Mouse (Mus musculus): ENCODE measurements at regions not wholly inside any gene's neighbourhood (a gene's known extent, or its start where the extent isn't known, plus 50 kb on each side); places are given as distances from the start of the nearest gene placed in this dataset.

DNA sequence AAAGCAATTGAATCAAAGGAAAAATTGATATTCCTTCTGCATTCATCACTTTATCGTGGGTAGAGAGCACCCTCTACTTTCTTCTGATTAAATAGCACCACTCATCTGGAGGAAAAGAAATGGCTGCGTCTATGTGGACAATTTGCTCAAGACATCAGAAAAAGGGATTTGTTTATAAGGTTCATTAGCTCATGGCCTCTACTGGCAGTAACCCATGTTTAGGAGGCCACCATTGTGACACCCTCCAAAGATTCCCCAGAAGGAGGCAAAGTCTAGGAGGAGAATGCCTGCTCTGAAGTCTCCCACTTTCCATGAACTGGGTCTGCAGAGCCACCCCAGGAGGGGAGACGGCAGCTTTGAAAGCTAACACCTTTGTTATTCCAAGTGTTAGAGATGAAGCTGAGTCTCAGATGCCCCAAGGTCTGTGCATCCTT, 147.2 kb upstream of the Plscr5 start:
- POLR2A ChIA-PET: no interaction called here
- CTCF ChIA-PET: no interaction called here

GRCm38 (mm10) chr9:92044161-92044560, 148.6 kb upstream of the Plscr5 start:
- POLR2A ChIA-PET: no interaction called here

GRCm38 (mm10) chr9:92016521-92016920, 176.2 kb upstream of the Plscr5 start:
- ChIA-PET POLR2A (no interaction called here), CTCF (interaction anchor here in 1 of 4 experiments (0.9 kb wide), 1 partner anchor 131 kb away, joined by 4 read pairs; no protein-coding TSS in a partner anchor)

More at GRCm38 (mm10) chr9:92044161-92044560, 148.6 kb upstream of the Plscr5 start:
- CTCF ChIA-PET: no interaction called here

DNA sequence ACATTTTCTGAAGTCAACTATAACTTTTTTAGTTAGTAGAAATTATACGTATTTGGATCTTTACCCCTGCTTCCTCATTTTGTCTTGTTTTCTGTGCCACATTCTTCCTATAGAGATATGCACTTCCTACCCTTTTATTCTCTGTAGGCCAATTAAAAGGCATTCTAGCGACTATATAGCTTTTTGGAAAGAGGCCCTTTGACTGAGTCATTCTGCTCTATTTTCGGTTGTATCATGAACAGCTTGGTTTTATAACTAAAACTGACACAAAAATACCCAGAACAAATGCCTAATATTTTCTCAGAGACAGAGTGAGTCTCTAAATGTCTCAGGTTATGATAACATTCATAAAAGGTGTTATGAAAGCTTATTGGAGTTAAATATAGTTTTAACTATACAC, 176.8 kb upstream of the Plscr5 start:
- ChIA-PET POLR2A (no interaction called here), CTCF (interaction anchor here in 2 of 4 experiments (0.6 to 0.9 kb wide), 2 partner anchors 12 to 132 kb away, joined by 4 read pairs; no protein-coding TSS in a partner anchor)

DNA sequence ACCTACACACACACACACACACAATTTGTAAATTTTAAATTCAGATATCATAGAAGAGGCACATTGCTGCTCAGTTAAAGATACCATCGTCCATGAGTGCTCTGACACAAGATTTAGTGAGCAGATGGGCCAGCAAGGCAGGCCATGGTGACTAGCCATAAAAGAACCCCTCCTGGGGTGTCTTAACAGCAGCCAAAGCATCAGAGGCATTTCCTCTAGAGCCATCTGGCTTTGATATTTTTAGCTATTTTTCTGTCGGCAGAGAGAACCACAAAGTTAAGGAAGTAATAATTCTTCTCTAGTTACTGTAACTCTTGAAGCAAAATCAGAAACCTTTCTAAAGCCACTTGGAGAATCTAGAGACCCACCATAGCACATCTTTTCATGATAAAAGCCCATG, 204.5 kb upstream of the Plscr5 start:
- CTCF ChIA-PET: no interaction called here
- POLR2A ChIA-PET: interaction anchor here in 1 of 4 experiments (0.7 kb wide), 1 partner anchor 693 kb away, joined by 3 read pairs; no protein-coding TSS in a partner anchor

- ChIA-PET POLR2A (no interaction called here), CTCF (no interaction called here)
Measured at GRCm38 (mm10) chr9:91981955-91982621, 210.6 kb upstream of the Plscr5 start.

- CTCF ChIA-PET: no interaction called here
- POLR2A ChIA-PET: no interaction called here
Measured at GRCm38 (mm10) chr9:91981499-91981898, 211.2 kb upstream of the Plscr5 start.

- ChIA-PET POLR2A (no interaction called here), CTCF (no interaction called here)
Measured at GRCm38 (mm10) chr9:91964051-91964450, 228.7 kb upstream of the Plscr5 start.

DNA sequence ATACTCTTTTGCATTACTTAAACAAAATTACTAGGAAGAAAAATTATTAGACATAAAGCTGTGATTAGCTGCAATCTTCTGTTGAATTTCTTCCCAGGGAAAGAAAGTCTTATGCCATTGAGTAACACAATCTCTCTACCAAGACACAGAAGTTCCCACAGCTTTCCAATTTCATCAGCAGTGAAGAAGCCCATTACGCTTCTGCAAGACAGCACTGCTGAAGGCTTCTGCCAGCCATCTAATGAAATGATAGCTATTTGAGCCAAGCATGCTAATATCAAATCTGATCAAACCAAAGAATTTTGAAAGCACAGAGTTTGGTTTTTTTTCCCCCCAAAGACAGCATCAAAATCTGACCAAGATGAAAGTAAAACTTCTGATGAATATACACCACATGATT, 230.0 kb upstream of the Plscr5 start:
- ChIA-PET POLR2A (no interaction called here), CTCF (no interaction called here)

- ChIA-PET POLR2A (no interaction called here), CTCF (no interaction called here)
Measured at GRCm38 (mm10) chr9:91961666-91962065, 231.1 kb upstream of the Plscr5 start.

GRCm38 (mm10) chr9:91960556-91961325, 232.0 kb upstream of the Plscr5 start:
- CTCF ChIA-PET: no interaction called here
- POLR2A ChIA-PET: no interaction called here

GRCm38 (mm10) chr9:91959592-91959991, 233.1 kb upstream of the Plscr5 start:
- POLR2A ChIA-PET: no interaction called here
- CTCF ChIA-PET: no interaction called here

- POLR2A ChIA-PET: no interaction called here
- CTCF ChIA-PET: no interaction called here
Measured at GRCm38 (mm10) chr9:91959076-91959475, 233.7 kb upstream of the Plscr5 start.

- ChIA-PET CTCF (no interaction called here), POLR2A (no interaction called here)
Measured at GRCm38 (mm10) chr9:91958421-91958820, 234.3 kb upstream of the Plscr5 start.

DNA sequence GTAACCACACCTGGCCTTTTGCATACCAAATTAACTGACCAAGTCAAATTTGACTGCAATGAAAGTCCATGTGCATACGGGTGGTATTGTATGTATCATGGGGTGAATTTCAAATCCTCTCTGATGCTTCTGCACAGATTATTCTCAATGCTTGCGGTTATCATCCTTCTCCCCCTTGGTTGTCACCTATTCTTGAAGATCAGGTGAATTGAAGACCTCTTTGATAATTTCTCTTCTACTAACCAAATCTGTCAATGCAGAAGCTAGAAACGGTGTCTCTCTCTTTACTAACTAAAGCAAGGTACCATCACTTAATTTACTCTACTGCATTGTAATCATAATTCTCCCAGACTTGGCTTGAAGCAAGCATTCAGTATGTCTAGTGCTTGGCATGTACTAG, 235.7 kb upstream of the Plscr5 start:
- CTCF ChIA-PET: no interaction called here
- POLR2A ChIA-PET: no interaction called here

DNA sequence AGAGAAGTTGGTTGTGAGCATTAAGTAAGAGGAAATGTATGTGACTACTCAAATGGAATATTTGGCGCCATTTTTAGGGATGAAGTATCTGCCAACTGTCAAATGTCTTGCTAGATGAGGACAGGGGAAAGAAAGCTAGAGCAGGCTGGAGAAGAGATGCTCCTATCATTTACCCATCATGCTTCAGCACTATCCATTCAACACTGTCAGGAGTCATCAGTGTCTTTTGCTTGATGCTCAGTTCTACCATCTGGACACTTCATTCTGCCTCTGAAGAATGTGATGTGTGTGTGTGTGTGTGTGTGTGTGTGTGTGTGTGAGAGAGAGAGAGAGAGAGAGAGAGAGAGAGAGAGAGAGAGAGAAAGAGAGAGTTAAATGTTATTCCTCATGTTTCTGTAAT, 244.0 kb upstream of the Plscr5 start:
- POLR2A ChIA-PET: no interaction called here
- CTCF ChIA-PET: no interaction called here

DNA sequence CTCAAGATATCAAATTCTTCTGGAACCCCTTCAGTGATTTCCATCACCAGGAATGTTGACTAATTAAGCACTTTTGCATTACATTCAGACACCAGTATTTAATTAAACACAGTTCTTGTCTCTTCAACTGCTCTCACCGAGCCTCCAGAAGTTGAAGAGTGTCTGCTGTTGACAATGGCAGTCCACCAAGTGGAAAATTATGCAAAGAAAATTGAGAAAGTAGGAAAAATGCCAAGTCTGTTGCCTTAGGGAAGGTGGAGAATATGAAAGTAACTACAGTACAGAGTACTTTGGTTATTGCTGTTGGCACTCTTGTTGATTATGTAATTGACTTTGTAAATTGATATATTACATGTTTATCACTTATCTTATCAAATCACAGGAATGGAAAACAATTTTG, 250.7 kb upstream of the Plscr5 start:
- CTCF ChIA-PET: no interaction called here
- POLR2A ChIA-PET: no interaction called here

- ChIA-PET POLR2A (no interaction called here), CTCF (no interaction called here)
Measured at GRCm38 (mm10) chr9:91938729-91939128, 254.0 kb upstream of the Plscr5 start.

- POLR2A ChIA-PET: no interaction called here
- CTCF ChIA-PET: no interaction called here
Measured at GRCm38 (mm10) chr9:91904066-91904465, 288.7 kb upstream of the Plscr5 start.

DNA sequence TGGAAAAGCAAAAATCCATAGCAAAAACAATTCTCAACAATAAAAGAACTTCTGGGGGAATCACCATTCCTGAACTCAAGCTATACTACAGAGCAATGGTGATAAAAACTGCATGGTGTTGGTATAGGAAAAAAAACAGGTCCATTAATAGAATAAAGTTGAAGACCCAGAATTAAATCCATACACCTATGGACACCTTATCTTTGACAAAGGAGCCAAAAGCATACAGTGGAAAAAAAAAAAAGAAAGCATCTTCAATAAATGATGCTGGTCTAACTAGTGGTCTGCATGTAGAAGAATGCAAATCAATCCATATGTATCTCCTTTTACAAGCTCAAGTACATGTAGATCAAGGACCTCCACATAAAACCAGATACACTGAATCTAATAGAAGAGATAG, 291.8 kb upstream of the Plscr5 start:
- ChIA-PET POLR2A (no interaction called here), CTCF (no interaction called here)

DNA sequence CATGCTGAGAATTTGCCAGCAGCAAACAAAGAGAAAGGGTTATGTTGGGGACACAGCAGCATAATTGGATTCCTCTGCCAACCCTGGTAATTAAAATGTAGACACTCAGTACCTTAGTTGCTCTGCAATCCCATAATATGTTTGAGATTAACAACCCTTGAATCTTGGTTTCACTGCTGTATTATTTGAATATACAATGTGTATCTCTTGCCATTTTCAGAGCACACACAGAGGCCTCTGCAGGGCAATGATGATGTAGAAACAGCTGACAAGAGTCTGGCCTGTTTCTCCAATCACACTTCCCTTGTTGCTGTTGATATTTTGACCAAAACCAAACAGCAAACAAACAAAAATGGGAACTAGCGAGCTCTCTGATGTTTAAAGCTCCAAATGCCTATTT, 315.9 kb upstream of the Plscr5 start:
- POLR2A ChIA-PET: no interaction called here
- CTCF ChIA-PET: no interaction called here

DNA sequence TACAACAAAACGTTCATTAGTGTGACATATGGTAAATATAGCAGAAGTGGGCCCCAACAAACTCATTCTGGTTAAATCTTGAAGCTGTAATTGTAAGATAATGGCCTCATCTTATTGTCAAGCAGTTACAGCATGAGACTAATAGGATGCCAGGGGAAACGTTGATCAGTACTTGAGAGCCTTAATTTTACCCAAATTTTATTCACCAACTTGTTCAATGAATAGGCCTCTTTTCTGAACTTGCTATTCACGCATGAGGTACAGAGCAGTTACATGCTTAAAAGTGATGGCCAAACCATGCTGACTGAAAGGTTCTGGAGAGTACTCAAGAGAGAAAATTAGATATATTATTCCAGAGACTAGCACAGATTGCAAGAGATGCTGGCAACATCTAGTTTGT, 361.2 kb upstream of the Plscr5 start:
- ChIA-PET POLR2A (interaction anchor here in 1 of 4 experiments (0.5 kb wide), 1 partner anchor 21 kb away, joined by 3 read pairs; no protein-coding TSS in a partner anchor), CTCF (no interaction called here)
